Mouse (Mus musculus) testis, adult 10 weeks (tissue): ENCODE data around the gene Plgrkt. TPM values are rescaled to one million over a fixed set of nuclear protein-coding genes. Genes with fewer than 3 reads are reported as not detected.

Experiments
- polyA plus RNA-seq: library from polyadenylated mRNA; stranded (reverse); fragments of 350-450 nt; fragmentation: Illumina TruSeq; extraction: RNeasy Lipid Tissue Mini Kit (QIAGEN cat#74804); gene quantifications from one replicate; pipeline ENCODE4 v1.2.3, GENCODE M21; 2014; ENCODE audit warnings: low read depth, low replicate concordance

Plgrkt gene
- polyA plus RNA-seq, result 13.0 TPM

DNA sequence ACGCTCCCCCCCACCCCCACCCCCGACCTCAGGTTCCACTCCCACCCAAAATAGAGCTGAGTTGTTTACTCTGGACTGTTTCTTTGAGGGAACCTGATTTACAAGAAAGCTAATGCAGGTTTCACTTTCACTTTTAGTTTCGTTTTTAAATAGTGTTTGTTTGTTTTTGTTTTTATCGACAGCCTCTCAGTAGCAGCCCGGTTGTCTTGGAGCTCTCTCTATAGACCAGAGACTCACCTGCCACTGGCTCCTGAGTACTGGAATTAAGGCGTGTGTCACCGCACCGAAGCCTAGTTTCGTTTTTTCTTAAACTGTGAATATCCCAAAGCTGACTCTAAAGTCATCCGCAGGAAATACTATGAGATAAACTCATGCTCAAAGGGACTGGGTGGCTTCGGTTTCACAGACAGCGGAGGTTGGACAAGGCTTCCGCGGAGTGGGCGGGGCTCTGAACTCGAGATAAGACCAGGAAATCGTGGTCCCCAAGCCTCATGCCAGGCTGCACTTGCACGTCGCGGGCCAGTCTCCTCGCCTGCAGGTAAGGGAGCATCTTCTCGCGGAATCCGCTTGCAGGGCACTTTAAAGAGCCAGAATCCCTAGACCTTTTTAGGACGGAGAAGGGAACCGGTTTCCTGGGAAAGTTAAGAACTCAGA, at the start of gene Plgrkt, which contains the start of gene Cd274:
Gene Plgrkt, minus strand, starts transcription at position 422 of the 654 bp plus-strand sequence.
Gene Cd274, plus strand, starts transcription at position 487 of the 654 bp plus-strand sequence.

GRCm38 (mm10) chr19:29410619-29411018, 43.4 kb upstream of the Plgrkt start, which contains the start of gene Pdcd1lg2:
Gene Pdcd1lg2, plus strand, starts transcription at chr19:29410919.

DNA sequence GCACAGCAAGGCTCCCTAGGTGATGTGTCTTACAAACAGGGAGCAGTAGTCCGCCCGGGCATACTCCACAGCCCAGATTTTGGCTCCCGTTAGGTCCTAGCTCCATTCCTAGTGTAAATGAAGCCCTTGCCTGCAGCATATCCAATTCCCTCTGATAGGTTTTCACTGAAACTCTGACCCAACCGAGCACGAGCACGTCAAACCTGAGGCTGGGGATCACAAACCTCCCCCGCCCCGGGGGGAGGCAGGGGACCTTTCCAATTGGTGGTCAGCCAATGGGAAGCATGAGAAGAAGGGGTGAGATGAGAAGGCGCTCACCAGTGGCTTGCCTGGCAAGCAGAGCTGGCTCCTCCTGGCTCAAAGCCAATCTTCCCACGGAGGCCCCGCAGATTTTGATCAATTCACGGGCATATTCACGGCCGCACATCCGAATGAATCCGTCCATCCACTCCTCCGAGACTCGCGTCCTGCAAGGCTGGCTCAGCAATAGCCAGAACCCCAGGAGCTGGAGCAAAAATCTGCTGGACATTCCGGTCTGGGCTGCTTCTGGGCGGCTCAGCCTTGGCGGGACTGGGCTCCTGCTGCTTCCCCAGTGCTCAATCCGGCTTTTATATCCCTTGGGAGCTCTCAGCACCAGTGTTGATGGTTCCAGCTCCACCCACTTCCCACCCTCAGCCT, 33.0 kb downstream of the Plgrkt start, which contains the start of gene Rln1:
Gene Rln1, minus strand, starts transcription at position 603 of the 678 bp plus-strand sequence.

GRCm38 (mm10) chr19:29325053-29325851, 41.9 kb downstream of the Plgrkt start, which contains the start of gene Insl6:
Gene Insl6, minus strand, starts transcription at chr19:29325356.

Other genes with a start within 250 kb of the Plgrkt start
- 12.4 TPM for gene Jak2, start 115.6 kb downstream of the Plgrkt start, polyA plus RNA-seq
- gene Insl6, start 42.0 kb downstream of the Plgrkt start, polyA plus RNA-seq, result 266 TPM
- gene Rln1, start 32.7 kb downstream of the Plgrkt start, polyA plus RNA-seq, result not detected
- gene Cd274, start 65 bp upstream of the Plgrkt start, polyA plus RNA-seq, result 2.8 TPM
- 0.70 TPM for gene Pdcd1lg2, start 43.5 kb upstream of the Plgrkt start, polyA plus RNA-seq
- gene Ric1, start 154.9 kb upstream of the Plgrkt start, polyA plus RNA-seq, result 14.3 TPM